Mouse (Mus musculus) heart, adult 2 months (tissue): ENCODE measurements around the gene Htra2. TPM values are rescaled to one million over a fixed set of nuclear protein-coding genes. Genes with fewer than 3 reads are reported as not detected.
A peak's percentile ranks its signal among the peaks of the same experiment; 100 is the strongest.

ENCODE experiments used
- DNase-seq, 2 experiments: peaks; one replicate each; pipeline ENCODE4 v3.0.0; 2021
- H3K27ac ChIP-seq: fragments of 200-600 bp; 2 replicates; pipeline ENCODE4 v1.8.1; 2022
- H3K27me3 ChIP-seq: fragments of 200-500 bp; 2 replicates; pipeline ENCODE4 v1.6.1; 2012; ENCODE audit warnings: mild to moderate bottlenecking, low read length, inconsistent platforms, mixed read lengths; ENCODE audit not compliant: control insufficient read depth, insufficient read depth
- H3K36me3 ChIP-seq: fragments of 200-500 bp; 2 replicates; pipeline ENCODE4 v1.6.1; 2012; ENCODE audit warnings: low read length, inconsistent platforms; ENCODE audit not compliant: control insufficient read depth, insufficient read depth
- H3K4me1 ChIP-seq: fragments of 200-500 bp; 2 replicates; pipeline ENCODE4 v1.6.1; 2011; ENCODE audit warnings: low read length; ENCODE audit not compliant: control insufficient read depth, insufficient read depth
- H3K4me3 ChIP-seq: fragments of 200-600 bp; 2 replicates; pipeline ENCODE4 v1.8.1; 2022
- H3K79me2 ChIP-seq: fragments of 200-500 bp; replicated peaks from 2 replicates; pipeline ENCODE4 v1.6.1; 2012; ENCODE audit warnings: mild to moderate bottlenecking, inconsistent platforms, low read length, moderate library complexity, mixed read lengths; ENCODE audit not compliant: control insufficient read depth, insufficient read depth
- H3K9ac ChIP-seq: fragments of 200-500 bp; 2 replicates; pipeline ENCODE4 v1.6.1; 2012; ENCODE audit warnings: low read depth, mild to moderate bottlenecking, control low read depth, inconsistent platforms, low read length, mixed read lengths
- CTCF ChIP-seq: fragments of 200-600 bp; IDR thresholded peaks from 2 replicates; pipeline ENCODE4 v1.8.1; 2022; ENCODE audit warnings: antibody characterized with exemption, mild to moderate bottlenecking, moderate library complexity
- EP300 ChIP-seq: fragments of 200-500 bp; IDR thresholded peaks from 2 replicates; pipeline ENCODE4 v1.6.1; 2011; ENCODE audit warnings: low read depth, low read length, control low read depth; ENCODE audit not compliant: insufficient read depth
- POLR2A ChIP-seq: fragments of 200-500 bp; IDR thresholded peaks from 2 replicates; pipeline ENCODE4 v1.6.1; 2011; ENCODE audit warnings: mild to moderate bottlenecking, low read depth, low read length, control low read depth; ENCODE audit not compliant: insufficient read depth
- WGBS: fragments of 180-500 bp; shearing (Covaris S2); methylation state at CpG from one replicate; pipeline ENCODE4 v1.1.7; 2018; 5-methylcytosine and 5-hydroxymethylcytosine counted together
- intact Hi-C: fragments of 180-260 bp; cut with DNase I; formaldehyde crosslinking; loops from one replicate; pipeline ENCODE4 v1.15.1; 2025
- polyA plus RNA-seq: library from polyadenylated mRNA; depleted of rRNA; stranded (reverse); fragments of >200 nt; gene quantifications from 2 replicates; pipeline ENCODE4 v1.2.3, GENCODE M21; 2012
- total RNA-seq, 2 experiments: library from RNA; stranded (reverse); gene quantifications; 2 replicates each; pipeline ENCODE4 v1.2.3; 2021

Gene Htra2
- total and polyA plus RNA-seq, 3 experiments: 26.9 to 35.4 (median 30.4) TPM

- peak within 1 kb of the TSS; percentile 76 for H3K27ac ChIP-seq
- no peaks in the 10 kb centered on the region for H3K36me3 ChIP-seq
- peak in 1 of 2 experiments; percentile 41 for DNase-seq
- H3K9ac ChIP-seq: peak within 1 kb of the TSS; percentile 73
- H3K4me1 ChIP-seq: no peaks in the 10 kb centered on the region
- H3K4me3 ChIP-seq: peak within 1 kb of the TSS; percentile 64
- H3K79me2 ChIP-seq: no peaks in the 10 kb centered on the region
- WGBS: 14% methylated on average over 42 of the region's 42 CpGs
- intact Hi-C loops: no loop called here
- no peaks in the 10 kb centered on the region for H3K27me3 ChIP-seq
- no peak for TF ChIP-seq CTCF
- no peak for TF ChIP-seq POLR2A
- TF ChIP-seq EP300: no peak
Measured at GRCm38 (mm10) chr6:83086121-83087035, 31.3 kb upstream of the Htra2 start, which contains the start of gene Lbx2. Gene Lbx2 (plus strand): TSS chr6:83086367.

- H3K27ac ChIP-seq: no peak overlapping the region
- no peaks in the 10 kb centered on the region for H3K4me1 ChIP-seq
- no peaks in the 10 kb centered on the region for H3K27me3 ChIP-seq
- H3K79me2 ChIP-seq: no peaks in the 10 kb centered on the region
- DNase-seq: no peak
- intact Hi-C loops: no loop called here
- no peak overlapping the region for H3K9ac ChIP-seq
- no peak overlapping the region for H3K4me3 ChIP-seq
- WGBS: 23% methylated on average over 6 of the region's 6 CpGs
- no peaks in the 10 kb centered on the region for H3K36me3 ChIP-seq
- TF ChIP-seq CTCF (no peak), POLR2A (no peak)
Measured at GRCm38 (mm10) chr6:83084477-83084876, 29.4 kb upstream of the Htra2 start.

- Histone ChIP-seq H3K4me1 (peaks cover 4% of the 10 kb centered on the region), H3K4me3 (no peak overlapping the region), H3K36me3 (no peaks in the 10 kb centered on the region), H3K27ac (no peak overlapping the region), H3K27me3 (no peaks in the 10 kb centered on the region), H3K79me2 (no peaks in the 10 kb centered on the region), H3K9ac (no peak overlapping the region)
- intact Hi-C loops: no loop called here
- DNase-seq: no peak
- no peak for TF ChIP-seq POLR2A
- no peak for TF ChIP-seq CTCF
- TF ChIP-seq EP300: no peak
- WGBS: 31% methylated on average over 5 of the region's 5 CpGs
Measured at GRCm38 (mm10) chr6:83083497-83083896, 28.4 kb upstream of the Htra2 start.

DNA sequence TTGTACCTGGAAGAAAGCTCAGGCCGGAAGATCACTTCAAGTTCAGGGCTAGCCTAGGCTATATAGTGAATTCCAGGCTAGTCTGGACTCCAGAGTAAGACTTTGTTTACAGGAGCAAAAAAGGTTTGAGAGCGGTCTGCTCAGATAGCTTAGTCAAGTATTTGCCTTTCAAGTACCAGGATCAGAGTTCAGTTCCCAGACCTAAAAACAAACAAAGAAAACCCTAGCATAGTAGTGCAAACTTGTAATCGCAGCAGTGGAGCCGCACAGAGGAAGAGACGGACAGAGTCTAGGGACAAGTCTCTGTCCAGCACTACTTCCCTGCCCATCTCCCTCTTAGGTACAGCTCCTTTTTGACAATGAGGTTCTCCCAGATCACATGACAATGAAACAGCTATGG is 25.1 kb upstream of the Htra2 start:
- H3K27ac ChIP-seq: no peak overlapping the region
- no peaks in the 10 kb centered on the region for H3K79me2 ChIP-seq
- TF ChIP-seq CTCF (no peak), POLR2A (no peak), EP300 (no peak)
- DNase-seq: no peak
- intact Hi-C loops: no loop called here
- H3K4me3 ChIP-seq: no peak overlapping the region
- no peak overlapping the region for H3K9ac ChIP-seq
- no peaks in the 10 kb centered on the region for H3K36me3 ChIP-seq
- no peaks in the 10 kb centered on the region; the same call in 1 of the 2 replicates for H3K27me3 ChIP-seq
- peaks cover 4% of the 10 kb centered on the region for H3K4me1 ChIP-seq
- 96% methylated on average over 5 of the region's 5 CpGs for WGBS

GRCm38 (mm10) chr6:83078324-83078858 is 23.3 kb upstream of the Htra2 start:
- peak overlapping the region; percentile 91 for H3K9ac ChIP-seq
- TF ChIP-seq POLR2A (peak; percentile 52), CTCF (peak; percentile 85), EP300 (peak; percentile 49; the same call in 1 of the 2 replicates)
- intact Hi-C loops: loop anchor here (1.0 kb wide), 1 partner anchor 82 kb away; no protein-coding TSS in a partner anchor
- H3K79me2 ChIP-seq: no peaks in the 10 kb centered on the region
- no peaks in the 10 kb centered on the region for H3K36me3 ChIP-seq
- H3K27ac ChIP-seq: peak overlapping the region; percentile 99
- DNase-seq: peak; percentile 99 to 100
- H3K4me1 ChIP-seq: peaks cover 4% of the 10 kb centered on the region
- H3K27me3 ChIP-seq: no peaks in the 10 kb centered on the region; the same call in 1 of the 2 replicates
- under 1% methylated on average over 46 of the region's 46 CpGs for WGBS
- peak overlapping the region; percentile 98 for H3K4me3 ChIP-seq
